Mouse (Mus musculus): ENCODE data around the gene Msh4.

GRCm38 (mm10) chr3:153834071-153834470 is 71.9 kb downstream of the Msh4 start:
- TF ChIP-seq ZC3H11A (IDR thresholded peaks at IDR 0.05; ENCODE audit: borderline replicate concordance, low read depth, low read length) = no peak
- no peak for TF ChIP-seq ZNF384 (IDR thresholded peaks at IDR 0.05; ENCODE audit: low read depth, low read length)

Measured in ES-E14 (cell line).